Mouse (Mus musculus): Measurements from ENCODE around the gene Slc22a7.

DNA sequence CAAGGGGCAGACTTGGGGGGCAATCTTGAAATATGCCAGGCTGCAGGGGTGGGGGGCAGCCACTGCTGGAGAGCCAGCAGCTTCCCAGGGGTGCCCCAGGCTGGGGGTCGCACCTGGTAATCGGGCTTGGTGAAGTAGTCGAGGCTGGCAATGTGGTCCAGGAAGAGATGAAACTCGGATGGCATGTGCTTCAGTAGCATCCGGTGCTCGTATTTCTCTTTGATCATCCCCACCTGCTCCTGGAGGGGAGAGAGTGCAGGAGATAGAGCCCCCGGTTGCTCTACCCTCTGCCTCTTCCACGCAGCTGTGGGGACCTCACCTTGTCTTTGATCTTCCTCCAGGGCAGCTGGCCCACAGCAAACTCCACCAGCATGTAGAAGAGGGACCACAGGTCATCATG is 38.3 kb upstream of the Slc22a7 start:
- TF ChIP-seq TCF3 (IDR thresholded peaks at IDR 0.05; ENCODE audit: insufficient read length, low read depth), result no peak
- TF ChIP-seq POLR2AphosphoS2 (IDR thresholded peaks at IDR 0.05; ENCODE audit: insufficient read length, low read depth), result no peak
- no peak for TF ChIP-seq E2F4 (IDR thresholded peaks at IDR 0.05; ENCODE audit: insufficient read depth)

Data from myocyte (in vitro differentiated cells).